Mouse (Mus musculus) limb, embryonic 10.5 days (tissue): ENCODE measurements around the gene Psmc3ip. TPM values are rescaled to one million over a fixed set of nuclear protein-coding genes. Genes with fewer than 3 reads are reported as not detected.

Source experiments
- DNase-seq: peaks from one replicate; pipeline ENCODE4 v3.0.0-alpha.2; 2017; ENCODE audit warnings: low spot score
- H3K27ac ChIP-seq: fragments of 300-500 bp; sonication (generic); 2 replicates; pipeline ENCODE4 v1.5.1; 2016; ENCODE audit warnings: mild to moderate bottlenecking
- H3K27me3 ChIP-seq: fragments of 300-500 bp; sonication (generic); 2 replicates; pipeline ENCODE4 v1.6.1; 2016; ENCODE audit warnings: low read depth, mild to moderate bottlenecking; ENCODE audit not compliant: poor library complexity, severe bottlenecking
- H3K36me3 ChIP-seq: fragments of 300-500 bp; sonication (generic); 2 replicates; pipeline ENCODE4 v1.6.1; 2016; ENCODE audit warnings: mild to moderate bottlenecking, moderate library complexity
- H3K4me1 ChIP-seq: fragments of 300-500 bp; sonication (generic); 2 replicates; pipeline ENCODE4 v1.6.1; 2016
- H3K4me3 ChIP-seq: fragments of 300-500 bp; sonication (generic); 2 replicates; pipeline ENCODE4 v1.5.1; 2016; ENCODE audit warnings: mild to moderate bottlenecking, moderate library complexity
- H3K9me3 ChIP-seq: fragments of 300-500 bp; sonication (generic); replicated peaks from 2 replicates; pipeline ENCODE4 v1.6.1; 2016; ENCODE audit warnings: mild to moderate bottlenecking
- WGBS: fragments of 180-500 bp; shearing (Covaris S2); methylation state at CpG from one replicate; pipeline ENCODE4 v1.1.7; 2016; 5-methylcytosine and 5-hydroxymethylcytosine counted together
- microRNA-seq: library from miRNA; unstranded; fragments of <30 nt; microRNA quantifications from one replicate; pipeline ENCODE4, GENCODE M21; 2017
- polyA plus RNA-seq: library from polyadenylated mRNA; unstranded; fragments of >200 nt; fragmentation: Nextera tagmentation; extraction: Ambion mirVana; gene quantifications from 2 replicates; pipeline ENCODE4 v1.2.1, GENCODE M21; 2016

The Psmc3ip gene
- polyA plus RNA-seq, 1 experiment from 2014 or later, result 74.0 TPM

DNA sequence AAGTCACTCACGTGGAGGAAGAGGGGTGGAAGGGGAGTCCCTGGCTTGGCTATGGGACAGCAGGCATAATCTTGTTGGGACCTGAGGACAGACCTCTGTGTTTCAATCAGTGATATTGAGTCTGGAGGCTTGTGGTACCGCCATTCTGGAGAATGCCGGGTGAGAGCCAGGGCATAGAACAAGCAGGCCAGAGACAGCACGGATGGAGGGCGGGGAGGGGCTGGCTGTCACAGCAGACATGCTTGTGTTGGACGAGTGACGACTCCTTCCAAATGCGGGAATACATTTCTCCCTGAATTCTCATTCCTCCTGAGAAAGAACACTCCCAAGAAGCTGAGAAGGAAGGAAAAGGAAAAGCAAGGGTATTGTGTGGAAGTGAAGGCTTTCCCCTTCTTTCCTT, 43.6 kb downstream of the Psmc3ip start:
- no peaks in the 10 kb centered on the region for H3K27me3 ChIP-seq
- DNase-seq, result no peak
- H3K9me3 ChIP-seq, result no peaks in the 10 kb centered on the region
- H3K4me1 ChIP-seq, result no peaks in the 10 kb centered on the region
- H3K27ac ChIP-seq, result no peak overlapping the region
- peaks cover 86% of the 10 kb centered on the region for H3K36me3 ChIP-seq
- no peak overlapping the region for H3K4me3 ChIP-seq
- WGBS, result 85% methylated on average over 8 of the region's 8 CpGs

- no peak overlapping the region for H3K27ac ChIP-seq
- no peaks in the 10 kb centered on the region for H3K27me3 ChIP-seq
- H3K9me3 ChIP-seq, result no peaks in the 10 kb centered on the region
- no peaks in the 10 kb centered on the region for H3K4me1 ChIP-seq
- H3K4me3 ChIP-seq, result no peak overlapping the region
- peaks cover 89% of the 10 kb centered on the region for H3K36me3 ChIP-seq
- no peak for DNase-seq
- 92% methylated on average over 6 of the region's 6 CpGs for WGBS
Observed at GRCm38 (mm10) chr11:101051051-101051493, 44.2 kb downstream of the Psmc3ip start.

- H3K27ac ChIP-seq, result no peak overlapping the region
- H3K4me1 ChIP-seq, result no peaks in the 10 kb centered on the region
- WGBS, result 95% methylated on average over 9 of the region's 9 CpGs
- DNase-seq, result no peak
- H3K9me3 ChIP-seq, result no peaks in the 10 kb centered on the region
- no peak overlapping the region for H3K4me3 ChIP-seq
- peaks cover 93% of the 10 kb centered on the region for H3K36me3 ChIP-seq
- no peaks in the 10 kb centered on the region for H3K27me3 ChIP-seq
Observed at GRCm38 (mm10) chr11:101050359-101050758, 44.9 kb downstream of the Psmc3ip start.

- Histone ChIP-seq H3K4me3 (no peak overlapping the region), H3K27me3 (no peaks in the 10 kb centered on the region), H3K36me3 (peaks cover 97% of the 10 kb centered on the region), H3K27ac (no peak overlapping the region), H3K4me1 (no peaks in the 10 kb centered on the region), H3K9me3 (no peaks in the 10 kb centered on the region)
- DNase-seq, result no peak
- 87% methylated on average over 3 of the region's 3 CpGs for WGBS
Observed at GRCm38 (mm10) chr11:101047502-101047901, 47.7 kb downstream of the Psmc3ip start.

DNA sequence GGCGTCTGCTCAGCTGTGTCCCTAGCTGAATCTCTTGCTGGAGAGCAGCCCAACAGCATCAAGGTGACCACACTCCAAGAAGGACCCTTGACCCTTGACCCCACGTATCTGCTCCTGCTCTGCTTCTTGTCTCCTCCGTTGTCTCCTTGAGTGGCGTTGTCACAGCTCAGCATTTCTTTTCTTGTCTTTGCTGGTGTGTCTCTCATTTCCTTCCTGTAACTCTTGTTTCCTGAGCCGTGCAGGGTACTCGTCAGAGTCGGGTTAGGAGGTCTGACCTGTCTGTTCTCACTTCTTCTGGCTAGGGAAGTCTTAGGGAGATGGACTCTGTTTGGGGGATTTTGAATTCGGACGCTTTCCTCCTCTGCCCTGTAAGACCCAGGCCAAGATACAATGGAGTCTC, 48.8 kb downstream of the Psmc3ip start:
- no peaks in the 10 kb centered on the region for H3K9me3 ChIP-seq
- no peaks in the 10 kb centered on the region for H3K27me3 ChIP-seq
- no peak overlapping the region for H3K4me3 ChIP-seq
- H3K4me1 ChIP-seq, result no peaks in the 10 kb centered on the region
- WGBS, result 81% methylated on average over 9 of the region's 9 CpGs
- peaks cover 97% of the 10 kb centered on the region for H3K36me3 ChIP-seq
- H3K27ac ChIP-seq, result no peak overlapping the region
- DNase-seq, result no peak

DNA sequence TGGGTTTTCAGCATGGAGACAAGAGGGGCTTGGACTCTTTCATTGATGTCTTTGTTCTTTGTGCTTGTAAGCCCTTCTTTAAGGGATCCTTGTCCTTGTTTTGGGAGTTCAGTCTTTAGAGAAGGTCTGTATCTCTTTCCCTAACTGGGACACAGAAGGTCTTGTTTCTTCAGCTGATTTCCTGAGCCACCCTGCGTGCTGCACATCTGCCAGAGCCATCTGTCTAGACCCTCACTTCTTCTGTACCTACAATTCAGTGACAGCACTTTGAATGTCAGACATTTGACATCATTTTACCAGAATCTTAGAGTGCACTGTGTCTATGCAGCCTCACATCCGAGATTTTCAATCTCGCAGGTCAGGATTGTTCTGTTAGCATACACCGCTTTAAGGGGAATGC, 49.4 kb downstream of the Psmc3ip start:
- Histone ChIP-seq H3K9me3 (no peaks in the 10 kb centered on the region), H3K4me3 (no peak overlapping the region), H3K27ac (no peak overlapping the region), H3K4me1 (no peaks in the 10 kb centered on the region), H3K27me3 (no peaks in the 10 kb centered on the region), H3K36me3 (peaks cover 98% of the 10 kb centered on the region)
- WGBS, result 90% methylated on average over 4 of the region's 4 CpGs
- DNase-seq, result no peak

Small RNA genes within 50 kb of the gene (microRNA-seq; reads per million reads assigned to microRNA genes)
- gene Gm27626, result not detected

Other genes with a start within 250 kb of the Psmc3ip start
- 15.4 and 15.6 TPM in 2 replicates for gene Stat5b, start 244.7 kb downstream of the Psmc3ip start, polyA plus RNA-seq
- gene Stat5a, start 236.1 kb downstream of the Psmc3ip start, polyA plus RNA-seq, result 2.1 and 2.7 TPM in 2 replicates
- gene Stat3, start 155.9 kb downstream of the Psmc3ip start, polyA plus RNA-seq, result 20.7 and 30.2 TPM in 2 replicates
- 21.9 and 24.6 TPM in 2 replicates for gene Cavin1, start 124.5 kb downstream of the Psmc3ip start, polyA plus RNA-seq
- 28.1 and 30.2 TPM in 2 replicates for gene Atp6v0a1, start 86.0 kb downstream of the Psmc3ip start, polyA plus RNA-seq
- gene Naglu, start 25.4 kb downstream of the Psmc3ip start, polyA plus RNA-seq, result 4.9 and 5.9 TPM in 2 replicates
- not detected in 2 replicates for gene Hsd17b1, start 17.0 kb downstream of the Psmc3ip start, polyA plus RNA-seq
- 42.3 and 45.3 TPM in 2 replicates for gene Coasy, start 12.9 kb downstream of the Psmc3ip start, polyA plus RNA-seq
- 41.3 and 49.6 TPM in 2 replicates for gene Mlx, start 8.2 kb downstream of the Psmc3ip start, polyA plus RNA-seq
- gene Retreg3, start 24.5 kb upstream of the Psmc3ip start, polyA plus RNA-seq, result 17.8 and 17.9 TPM in 2 replicates
- gene Tubg1, start 24.5 kb upstream of the Psmc3ip start, polyA plus RNA-seq, result 145 and 158 TPM in 2 replicates
- gene Tubg2, start 60.5 kb upstream of the Psmc3ip start, polyA plus RNA-seq, result 2.5 and 3.0 TPM in 2 replicates
- gene Cntnap1, start 75.1 kb upstream of the Psmc3ip start, polyA plus RNA-seq, result 0.04 and 0.09 TPM in 2 replicates
- 1.9 and 3.0 TPM in 2 replicates for gene Plekhh3, start 75.9 kb upstream of the Psmc3ip start, polyA plus RNA-seq
- gene Ccr10, start 80.0 kb upstream of the Psmc3ip start, polyA plus RNA-seq, result not detected in 2 replicates
- gene Ezh1, start 131.0 kb upstream of the Psmc3ip start, polyA plus RNA-seq, result 10.1 and 13.6 TPM in 2 replicates
- gene Ramp2, start 150.6 kb upstream of the Psmc3ip start, polyA plus RNA-seq, result 54.2 and 61.5 TPM in 2 replicates
- 118 and 127 TPM in 2 replicates for gene Vps25, start 158.3 kb upstream of the Psmc3ip start, polyA plus RNA-seq
- 4.7 and 6.2 TPM in 2 replicates for gene Wnk4, start 165.1 kb upstream of the Psmc3ip start, polyA plus RNA-seq
- gene Cntd1, start 183.6 kb upstream of the Psmc3ip start, polyA plus RNA-seq, result 1.1 TPM in 2 replicates
- 187 and 192 TPM in 2 replicates for gene Coa3, start 183.7 kb upstream of the Psmc3ip start, polyA plus RNA-seq
- gene Becn1, start 206.8 kb upstream of the Psmc3ip start, polyA plus RNA-seq, result 148 TPM in 2 replicates
- 210 and 214 TPM in 2 replicates for gene Psme3, start 220.8 kb upstream of the Psmc3ip start, polyA plus RNA-seq
- gene Aoc2, start 229.6 kb upstream of the Psmc3ip start, polyA plus RNA-seq, result 2.7 and 2.8 TPM in 2 replicates
- 0.03 TPM in 1 of 2 replicates, not detected in the other for gene Aoc3, start 235.2 kb upstream of the Psmc3ip start, polyA plus RNA-seq